Mouse (Mus musculus): ENCODE data around the gene Chit1.

- TF ChIP-seq ZNF384 (IDR thresholded peaks at IDR 0.05; ENCODE audit: low read depth, low read length) = no peak
- TF ChIP-seq HCFC1 (IDR thresholded peaks at IDR 0.05; ENCODE audit: borderline replicate concordance, insufficient read depth, low read length) = no peak
These were observed 28.0 kb upstream of the Chit1 start for GRCm38 (mm10) chr1:134082987-134083516.
